In the genomic region with DNA sequence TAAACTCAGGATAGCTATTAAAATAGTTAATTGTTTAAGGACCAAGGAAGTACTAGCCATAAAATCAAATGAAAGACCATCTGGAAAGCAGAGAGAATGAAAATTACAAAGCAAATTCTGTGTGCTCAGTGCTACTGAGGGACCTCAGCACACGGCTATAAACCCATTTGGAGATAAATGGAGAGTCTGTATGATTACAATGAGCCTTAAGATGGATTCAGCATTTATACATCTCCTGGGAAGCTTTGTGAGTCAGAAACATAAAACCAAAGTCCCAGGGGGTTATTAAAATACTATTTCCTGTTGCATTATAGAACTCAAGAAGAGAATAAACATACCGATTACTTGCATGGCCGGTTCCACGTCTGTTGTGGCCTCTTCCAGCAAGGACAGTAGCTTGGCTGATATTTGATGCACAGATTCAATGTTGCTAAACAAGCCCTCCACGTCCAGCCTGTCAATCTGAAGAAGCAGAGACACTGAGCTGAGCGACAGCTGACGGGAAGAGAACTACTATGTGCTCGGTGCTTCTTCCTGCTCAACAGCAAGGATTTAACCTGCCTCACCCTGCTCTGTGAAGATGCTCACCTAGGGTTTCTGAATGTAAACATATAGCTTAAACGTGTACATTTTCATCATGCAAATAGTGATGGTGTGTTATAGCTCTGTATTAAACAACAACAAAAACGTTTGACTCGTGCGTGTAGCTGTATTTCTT, we compare ENCODE assay signal across 25 mouse cellular contexts. TPM values are rescaled to one million over a fixed set of nuclear protein-coding genes. Genes with fewer than 3 reads are reported as not detected.
A peak's percentile ranks its signal among the peaks of the same experiment; 100 is the strongest.
DNase-seq lines count a peak whose midpoint lies in the region; ATAC-seq and TF ChIP-seq lines count a peak whose summit lies in the region.
"Had no signal": no experiment of that assay in that cellular context is flagged by ENCODE, and none has a peak within 500 bp of the region (broad histone marks: within the 10 kb centered on the region; RNA-seq: fewer than 3 reads in every experiment).

No protein-coding gene starts in this region.

- 0 out of 2 replicates have a peak overlapping the region, but pooled peaks have one; percentile 33 for H3K27ac ChIP-seq in intestine, embryonic 14.5 days (ENCODE audit: low read depth)
- H3K27ac ChIP-seq in small intestine, adult 2 months (ENCODE audit: insufficient read depth, low read depth, low read length): 0 out of 2 replicates have a peak overlapping the region, but pooled peaks have one; percentile 15
- H3K27ac ChIP-seq: embryonic facial prominence, embryonic 13.5 days; forebrain, embryonic 15.5 days; heart, embryonic 13.5 days; hindbrain, embryonic 15.5 days had no signal

- no peak overlapping the region for H3K9ac ChIP-seq in intestine, embryonic 14.5 days (ENCODE audit: low read length)
- H3K9ac ChIP-seq: embryonic facial prominence, embryonic 13.5 days; forebrain, embryonic 15.5 days; heart, embryonic 13.5 days; hindbrain, embryonic 15.5 days had no signal

- no peaks in the 10 kb centered on the region for H3K36me3 ChIP-seq in C2C12 (ENCODE audit: control insufficient read depth, insufficient read depth)
- H3K36me3 ChIP-seq in intestine, embryonic 14.5 days (ENCODE audit: control insufficient read depth, insufficient read depth, low read length): no peaks in the 10 kb centered on the region
- no peaks in the 10 kb centered on the region for H3K36me3 ChIP-seq in small intestine, adult 2 months (ENCODE audit: control insufficient read depth, insufficient read depth, low read length)
- H3K36me3 ChIP-seq: embryonic facial prominence, embryonic 13.5 days; forebrain, embryonic 15.5 days; heart, embryonic 13.5 days; hindbrain, embryonic 15.5 days had no signal

- WGBS in intestine, embryonic 14.5 days: 62% methylated on average over 12 of the region's 12 CpGs
- WGBS in large intestine, adult 2 months: 22% methylated on average over 12 of the region's 12 CpGs
- 40% methylated on average over 12 of the region's 12 CpGs for WGBS in small intestine, adult 2 months

- no peak overlapping the region for H3K4me3 ChIP-seq in C2C12 (ENCODE audit: insufficient read depth, poor library complexity, severe bottlenecking)
- no peak overlapping the region for H3K4me3 ChIP-seq in intestine, embryonic 14.5 days (ENCODE audit: low read depth, low read length)
- H3K4me3 ChIP-seq in small intestine, adult 2 months (ENCODE audit: low read depth, low read length): no peak overlapping the region
- H3K4me3 ChIP-seq: embryonic facial prominence, embryonic 13.5 days; forebrain, embryonic 15.5 days; heart, embryonic 13.5 days; hindbrain, embryonic 15.5 days had no signal

- no peak for TF ChIP-seq POLR2A in small intestine, adult 2 months (IDR thresholded peaks at IDR 0.05; ENCODE audit: low read depth, low read length)

- no peaks in the 10 kb centered on the region for H3K27me3 ChIP-seq in C2C12 (ENCODE audit: control insufficient read depth, insufficient read depth, insufficient read length)
- no peaks in the 10 kb centered on the region for H3K27me3 ChIP-seq in intestine, embryonic 14.5 days (replicated peaks; ENCODE audit: control insufficient read depth, insufficient read depth, low read length)
- H3K27me3 ChIP-seq in small intestine, adult 2 months (ENCODE audit: control insufficient read depth, insufficient read depth, low read length): no peaks in the 10 kb centered on the region
- H3K27me3 ChIP-seq: embryonic facial prominence, embryonic 13.5 days; forebrain, embryonic 15.5 days; heart, embryonic 13.5 days; hindbrain, embryonic 15.5 days had no signal

- no peaks in the 10 kb centered on the region for H3K9me3 ChIP-seq in intestine, embryonic 14.5 days (ENCODE audit: control insufficient read depth, low read length)
- H3K9me3 ChIP-seq: embryonic facial prominence, embryonic 13.5 days; forebrain, embryonic 15.5 days; heart, embryonic 13.5 days; hindbrain, embryonic 15.5 days had no signal

- DNase-seq in intestine, embryonic 14.5 days (ENCODE audit: low spot score): no peak
- DNase-seq in large intestine, adult 2 months (ENCODE audit: low read depth, low spot score): peak; percentile 61
- no peak for DNase-seq in spleen, postnatal 36 days (ENCODE audit: low spot score in 2 of 2)
- DNase-seq in urinary bladder, postnatal 25 days (ENCODE audit: low spot score): no peak
- DNase-seq in adrenal gland, adult 18-20 months (ENCODE audit: low spot score in 2 of 2): no peak
- DNase-seq: adrenal gland, adult 8-10 months; adrenal gland, postnatal 36 days; B cell, adult 2 months; cerebellum, adult 11 months; cerebellum, adult 8-10 months; cerebellum, postnatal 14 days; embryo, embryonic 11 days; gastrocnemius, postnatal 36 days; heart, adult 11 months; heart, postnatal 36 days had no signal

- H3K79me2 ChIP-seq in C2C12 (ENCODE audit: control insufficient read depth, insufficient read depth): no peaks in the 10 kb centered on the region

- ATAC-seq in intestine, embryonic 14.5 days (replicated peaks; ENCODE audit: low FRiP score, low TSS enrichment, low read depth): peak; percentile 61
- ATAC-seq: activated CD4-positive, CD25-positive, alpha-beta regulatory T cell, adult 4 months; forebrain, embryonic 15.5 days; Patski had no signal

- no peaks in the 10 kb centered on the region for H3K4me1 ChIP-seq in intestine, embryonic 14.5 days (replicated peaks; ENCODE audit: control insufficient read depth, insufficient read depth, low read length)
- H3K4me1 ChIP-seq in small intestine, adult 2 months (ENCODE audit: control insufficient read depth, insufficient read depth, insufficient read length, low read length): no peaks in the 10 kb centered on the region
- H3K4me1 ChIP-seq: embryonic facial prominence, embryonic 13.5 days; forebrain, embryonic 15.5 days; heart, embryonic 13.5 days; hindbrain, embryonic 15.5 days had no signal

- no peaks in the 10 kb centered on the region for H3K79me3 ChIP-seq in C2C12 (ENCODE audit: low read depth)

- no peak overlapping the region for H3K4me2 ChIP-seq in intestine, embryonic 14.5 days (ENCODE audit: low read length)
- H3K4me2 ChIP-seq: embryonic facial prominence, embryonic 13.5 days; forebrain, embryonic 15.5 days; heart, embryonic 13.5 days; hindbrain, embryonic 15.5 days had no signal

- H3ac ChIP-seq in C2C12 (ENCODE audit: control insufficient read depth, insufficient read length, low read depth): no peak overlapping the region

- no peak for TF ChIP-seq CTCF in C2C12 (IDR thresholded peaks at IDR 0.05; ENCODE audit: control insufficient read depth, insufficient read depth, insufficient read length)
- TF ChIP-seq CTCF in small intestine, adult 2 months (IDR thresholded peaks at IDR 0.05; ENCODE audit: extremely low read depth, insufficient read length, insufficient replicate concordance, low read depth, low read length): no peak

TF ChIP-seq in C2C12, 6 proteins besides CTCF, POLR2A, EP300 and RAD21:
- TF ChIP-seq MYOD1 (IDR thresholded peaks at IDR 0.05; ENCODE audit: control insufficient read depth, insufficient read length, low read depth) (peak; percentile 1), CEBPB (IDR thresholded peaks at IDR 0.05; ENCODE audit: low read depth) (no peak)

RNA-seq across cellular contexts. Expression of gene Arhgef38, which starts 58.6 kb away (rescaled TPM):
- polyA plus RNA-seq in C2C12 (2012; fragmentation: generic; extraction: Trizol): not detected
- 2.5 and 3.3 TPM in 2 replicates for polyA plus RNA-seq in intestine, embryonic 14.5 days (2014; fragmentation: Nextera tagmentation; extraction: Ambion mirVana)
- polyA plus RNA-seq in large intestine, adult 2 months (2012; rRNA removed): 1.4 and 3.7 TPM in 2 replicates
- polyA plus RNA-seq in small intestine, adult 2 months (2012; rRNA removed): 0.51 and 0.57 TPM in 2 replicates
- total RNA-seq in adrenal gland, adult 18-20 months (2021): not detected
- total RNA-seq: adrenal gland, adult 8-10 months; adrenal gland, postnatal 36 days; common myeloid progenitor, adult 5-6 weeks; gastrocnemius, adult 8-10 months; gastrocnemius, postnatal 36 days; heart, postnatal 36 days had no signal
- polyA plus RNA-seq: activated CD4-positive, CD25-positive, alpha-beta regulatory T cell, adult 4 months; forebrain, embryonic 15.5 days; heart, embryonic 13.5 days; hindbrain, embryonic 15.5 days had no signal
